Mouse (Mus musculus): ENCODE results near the gene Fmo1. TPM values are rescaled to one million over a fixed set of nuclear protein-coding genes. Genes with fewer than 3 reads are reported as not detected.

Fmo1 gene
- total RNA-seq (2023): under 1 TPM in 1 of 2 experiments, not detected in 1; 0.53 TPM

DNA sequence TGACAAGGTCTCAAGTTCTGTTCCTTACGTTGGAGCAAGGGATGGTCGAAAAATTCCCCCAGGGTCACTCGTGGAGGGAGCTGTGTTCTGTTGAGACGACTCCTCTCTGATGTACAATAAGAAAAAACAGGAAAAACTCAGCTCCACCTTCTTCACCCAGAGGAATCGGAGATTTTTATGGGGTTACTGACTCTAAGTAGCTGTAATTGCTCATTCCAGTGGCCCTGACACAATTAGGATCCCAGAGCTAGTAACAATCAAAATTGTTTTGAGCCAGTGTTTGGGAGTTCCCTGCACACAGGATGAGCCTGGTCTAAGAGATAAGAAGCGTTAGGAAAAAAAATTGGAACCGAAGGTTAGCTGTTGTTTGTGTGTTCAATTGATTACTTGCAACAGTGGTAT, at the start of gene Fmo1:
Fmo1 (minus strand) TSS at position 331 of the 402 bp plus-strand sequence.

DNA sequence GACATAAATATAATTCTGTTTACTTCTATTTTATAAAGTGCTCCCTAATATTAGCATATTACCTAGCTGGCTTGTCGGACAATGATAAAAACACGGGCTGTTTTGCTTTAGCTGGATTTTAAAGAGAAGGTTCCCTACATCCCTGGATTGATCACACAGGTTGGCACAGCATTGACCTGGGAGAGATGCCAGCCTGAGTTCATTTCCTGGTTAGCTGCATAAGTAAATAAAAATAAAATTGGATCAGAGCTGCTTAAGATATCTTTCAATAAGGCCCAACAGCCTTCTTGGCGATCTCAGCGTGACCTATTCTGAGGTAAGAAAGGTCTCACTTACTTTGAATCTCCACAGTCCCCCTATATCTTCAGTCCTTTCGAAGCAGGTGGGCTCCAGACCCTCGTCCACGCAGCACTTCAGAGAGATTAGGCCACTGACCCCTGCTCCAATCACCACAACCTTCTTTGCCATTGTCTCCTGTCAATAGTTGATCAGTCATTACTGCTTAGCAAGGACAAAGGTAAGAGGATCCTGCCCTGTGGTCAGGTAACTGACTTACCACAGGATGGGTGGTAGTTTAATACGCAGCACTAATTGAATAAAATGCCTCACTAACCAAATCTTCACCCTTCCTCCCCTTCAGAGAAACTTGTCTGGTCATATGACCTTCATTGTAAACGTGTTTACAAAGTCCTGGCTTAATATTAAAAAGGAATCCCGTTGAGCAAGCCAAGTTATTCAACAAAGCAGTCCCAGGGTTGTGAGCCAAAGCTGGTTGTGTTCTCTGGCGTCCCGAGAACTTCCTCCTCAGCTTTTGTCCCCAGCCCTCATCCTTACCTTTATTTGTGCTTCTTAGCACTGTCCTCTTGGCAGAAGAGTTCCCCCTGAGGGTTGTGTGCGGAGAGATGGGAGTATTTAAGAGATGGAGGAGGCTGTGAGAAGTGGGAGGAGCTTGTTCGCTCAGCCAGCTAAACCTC, 31.7 kb upstream of the Fmo1 start, which contains the start of gene Fmo2:
Fmo2 (minus strand) TSS at position 889 of the 974 bp plus-strand sequence.

DNA sequence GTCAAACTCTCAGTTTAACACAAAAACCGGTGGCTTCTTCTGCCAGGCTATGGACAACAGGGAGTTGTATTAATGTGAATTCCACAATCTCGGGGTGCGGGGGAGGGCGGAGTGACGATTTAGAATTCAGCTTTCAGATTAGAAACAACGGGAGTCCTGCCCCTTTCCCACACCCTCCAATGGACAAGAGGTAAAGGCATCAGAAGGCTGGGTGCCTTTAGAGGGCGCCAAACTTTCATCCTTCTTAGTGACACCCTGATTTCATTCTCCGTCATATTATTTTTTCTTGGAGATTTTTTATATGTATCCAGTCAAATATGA, 52.6 kb downstream of the Fmo1 start, which contains the start of gene Fmo4:
Fmo4 (minus strand) TSS at position 137 of the 321 bp plus-strand sequence.

Other genes starting within 250 kb of the Fmo1 start
- not detected for gene Myoc, start 227.5 kb downstream of the Fmo1 start, total RNA-seq (2023)
- gene Myocos, start 208.4 kb downstream of the Fmo1 start, total RNA-seq (2023): not detected
- 100 to 1,000 TPM; 155 to 173 TPM for gene Prrc2c, start 126.1 kb downstream of the Fmo1 start, total RNA-seq (2023)
- gene Fmo4, start 52.6 kb downstream of the Fmo1 start, total RNA-seq (2023): not detected
- gene Fmo2, start 32.1 kb upstream of the Fmo1 start, total RNA-seq (2023): 1 to 10 TPM in 1 of 2 experiments, not detected in 1; 1.4 TPM
- gene Fmo6, start 70.9 kb upstream of the Fmo1 start, total RNA-seq (2023): not detected
- gene Fmo3, start 117.9 kb upstream of the Fmo1 start, total RNA-seq (2023): not detected
- gene Mroh9, start 219.1 kb upstream of the Fmo1 start, total RNA-seq (2023): not detected